Mouse (Mus musculus): ENCODE results near the gene Bicc1.

- TF ChIP-seq POLR2A (IDR thresholded peaks at IDR 0.05; ENCODE audit: insufficient read depth, low read depth, low read length) (no peak), CTCF (IDR thresholded peaks at IDR 0.05) (no peak)
These were observed 165.4 kb downstream of the Bicc1 start for GRCm38 (mm10) chr10:70994135-70994497.

Measured in heart, adult 2 months (tissue).